17 mouse cellular contexts compared by ENCODE assay signal in genomic region chr1:20135065-20135618, GRCm38 (mm10).
DNase-seq lines count a peak whose midpoint lies in the region; ATAC-seq and TF ChIP-seq lines count a peak whose summit lies in the region.
"Had no signal": no experiment of that assay in that cellular context is flagged by ENCODE, and none has a peak within 500 bp of the region (broad histone marks: within the 10 kb centered on the region; RNA-seq: fewer than 3 reads in every experiment).

No protein-coding gene starts in this region.

- peak; percentile 23 for DNase-seq in hindbrain, embryonic 11.5 days (ENCODE audit: low spot score)
- DNase-seq in hindbrain, embryonic 14.5 days (ENCODE audit: low spot score) = no peak
- peak; percentile 28 for DNase-seq in fibroblast of lung, adult 2 months (ENCODE audit: low read depth)
- peak; percentile 8 for DNase-seq in limb, embryonic 14.5 days (ENCODE audit: low spot score)
- DNase-seq in retina, embryonic 14.5 days (ENCODE audit: low spot score) = peak; percentile 36
- no peak for DNase-seq in spleen, adult 18-20 months
- DNase-seq in lung, postnatal 25 days (ENCODE audit: low spot score) = no peak
- DNase-seq: cerebellum, adult 11-12 months; gastrocnemius, postnatal 36 days; kidney, postnatal 14 days; liver; lung, postnatal 10 days; thymus, adult 2 months had no signal

- H3K9ac ChIP-seq in hindbrain, embryonic 11.5 days (ENCODE audit: low read depth, low read length) = no peak overlapping the region
- no peak overlapping the region for H3K9ac ChIP-seq in hindbrain, embryonic 14.5 days
- H3K9ac ChIP-seq in limb, embryonic 14.5 days (ENCODE audit: low read depth, low read length, severe bottlenecking) = no peak overlapping the region
- H3K9ac ChIP-seq: embryonic facial prominence, embryonic 12.5 days; forebrain, embryonic 15.5 days had no signal

- H3K27me3 ChIP-seq in hindbrain, embryonic 11.5 days (ENCODE audit: control insufficient read depth, insufficient read depth, low read length) = no peaks in the 10 kb centered on the region
- no peaks in the 10 kb centered on the region for H3K27me3 ChIP-seq in hindbrain, embryonic 14.5 days (ENCODE audit: control insufficient read depth, insufficient read depth, low read length)
- H3K27me3 ChIP-seq in limb, embryonic 14.5 days (ENCODE audit: control insufficient read depth, insufficient read depth, low read length) = no peaks in the 10 kb centered on the region
- H3K27me3 ChIP-seq: embryonic facial prominence, embryonic 12.5 days; forebrain, embryonic 15.5 days had no signal

- H3K4me3 ChIP-seq in hindbrain, embryonic 11.5 days (ENCODE audit: low read depth, low read length) = no peak overlapping the region
- no peak overlapping the region for H3K4me3 ChIP-seq in hindbrain, embryonic 14.5 days (replicated peaks; ENCODE audit: low read length)
- H3K4me3 ChIP-seq in limb, embryonic 14.5 days (replicated peaks; ENCODE audit: low read length) = no peak overlapping the region
- H3K4me3 ChIP-seq: embryonic facial prominence, embryonic 12.5 days; forebrain, embryonic 15.5 days had no signal

- no peaks in the 10 kb centered on the region for H3K9me3 ChIP-seq in hindbrain, embryonic 11.5 days (ENCODE audit: control insufficient read depth, low read length)
- H3K9me3 ChIP-seq in hindbrain, embryonic 14.5 days (ENCODE audit: control insufficient read depth, low read length) = no peaks in the 10 kb centered on the region
- H3K9me3 ChIP-seq in limb, embryonic 14.5 days (ENCODE audit: control insufficient read depth, low read length) = no peaks in the 10 kb centered on the region
- H3K9me3 ChIP-seq: embryonic facial prominence, embryonic 12.5 days; forebrain, embryonic 15.5 days had no signal

- ATAC-seq in hindbrain, embryonic 11.5 days (ENCODE audit: low FRiP score) = peak; percentile 63
- no peak; the same call in 1 of the 2 replicates for ATAC-seq in hindbrain, embryonic 14.5 days (ENCODE audit: low FRiP score)
- ATAC-seq in limb, embryonic 14.5 days (ENCODE audit: low FRiP score, low read depth) = no peak
- no peak for ATAC-seq in monocyte, adult 5-6 weeks (replicated peaks; ENCODE audit: insufficient number of reproducible peaks, low FRiP score, low TSS enrichment, poor library complexity, severe bottlenecking)
- ATAC-seq: forebrain, embryonic 15.5 days; intestine, embryonic 16.5 days had no signal

- WGBS in hindbrain, embryonic 11.5 days = 42% methylated on average over 4 of the region's 4 CpGs
- 34% methylated on average over 4 of the region's 4 CpGs for WGBS in hindbrain, embryonic 14.5 days
- WGBS in limb, embryonic 14.5 days = 9% methylated on average over 4 of the region's 4 CpGs

- H3K36me3 ChIP-seq in hindbrain, embryonic 11.5 days (ENCODE audit: control insufficient read depth, insufficient read depth, low read length) = no peaks in the 10 kb centered on the region
- H3K36me3 ChIP-seq in hindbrain, embryonic 14.5 days (replicated peaks; ENCODE audit: control insufficient read depth, insufficient read depth) = no peaks in the 10 kb centered on the region
- no peaks in the 10 kb centered on the region for H3K36me3 ChIP-seq in limb, embryonic 14.5 days (ENCODE audit: control insufficient read depth, insufficient read depth, low read length)
- H3K36me3 ChIP-seq: embryonic facial prominence, embryonic 12.5 days; forebrain, embryonic 15.5 days had no signal

- TF ChIP-seq POLR2A in limb, embryonic 14.5 days (IDR thresholded peaks at IDR 0.05; ENCODE audit: borderline replicate concordance, extremely low read depth, insufficient read depth, insufficient read length) = no peak

- no peaks in the 10 kb centered on the region for H3K4me1 ChIP-seq in hindbrain, embryonic 11.5 days (replicated peaks; ENCODE audit: control insufficient read depth, insufficient read depth, low read length)
- H3K4me1 ChIP-seq in hindbrain, embryonic 14.5 days (replicated peaks; ENCODE audit: control insufficient read depth, insufficient read depth, low read length) = 0 out of 2 replicates have a peak, but pooled peaks cover 6% of the 10 kb centered on the region
- H3K4me1 ChIP-seq in limb, embryonic 14.5 days (ENCODE audit: control insufficient read depth, insufficient read depth, low read length) = 0 out of 2 replicates have a peak, but pooled peaks cover 8% of the 10 kb centered on the region
- H3K4me1 ChIP-seq: forebrain, embryonic 15.5 days had no signal

- H3K27ac ChIP-seq in hindbrain, embryonic 11.5 days (ENCODE audit: low read depth, low read length) = no peak overlapping the region
- no peak overlapping the region for H3K27ac ChIP-seq in hindbrain, embryonic 14.5 days
- H3K27ac ChIP-seq in limb, embryonic 14.5 days (replicated peaks; ENCODE audit: low read depth, low read length) = no peak overlapping the region
- H3K27ac ChIP-seq: embryonic facial prominence, embryonic 12.5 days; forebrain, embryonic 15.5 days had no signal

- H3K4me2 ChIP-seq in hindbrain, embryonic 11.5 days (replicated peaks; ENCODE audit: low read depth, low read length) = no peak overlapping the region
- no peak overlapping the region for H3K4me2 ChIP-seq in hindbrain, embryonic 14.5 days (replicated peaks)
- no peak overlapping the region for H3K4me2 ChIP-seq in limb, embryonic 14.5 days (replicated peaks; ENCODE audit: low read depth, low read length, severe bottlenecking)
- H3K4me2 ChIP-seq: embryonic facial prominence, embryonic 12.5 days; forebrain, embryonic 15.5 days had no signal

Comparison
In these comparisons a context has a peak if more than half of its experiments do, and no peak if none do; other contexts are left out.
1. DNase-seq: peak in hindbrain, embryonic 11.5 days (single experiment), fibroblast of lung, adult 2 months (single experiment), limb, embryonic 14.5 days (single experiment) and retina, embryonic 14.5 days (single experiment); none in hindbrain, embryonic 14.5 days (single experiment), spleen, adult 18-20 months (0 of 2) and lung, postnatal 25 days (single experiment).